Mouse (Mus musculus) adrenal gland (tissue): ENCODE results near the gene Otoa.

Experiments
- intact Hi-C: fragments of 180-260 bp; cut with DNase I; formaldehyde crosslinking; loops from one replicate; pipeline ENCODE4 v1.15.1; 2025

Otoa gene

DNA sequence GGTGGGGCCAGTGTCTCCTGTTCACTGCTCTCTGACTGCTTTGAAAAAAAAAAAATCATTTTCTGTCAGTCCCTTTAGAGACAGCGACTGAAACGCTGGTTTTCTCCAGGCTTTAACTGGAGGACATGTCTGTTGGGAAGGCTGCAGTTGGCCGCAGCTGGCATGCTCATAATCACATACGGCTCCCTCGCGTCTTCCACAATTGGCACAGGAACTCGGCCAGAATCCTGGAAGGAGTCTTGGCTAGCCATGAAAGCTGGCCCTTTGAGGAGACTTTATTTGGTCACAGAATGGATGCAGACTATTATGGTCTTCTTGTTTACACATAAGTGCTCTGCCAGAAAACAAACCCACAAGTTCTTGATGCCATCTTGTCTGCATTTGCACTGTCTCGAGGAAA lies 117.5 kb downstream of the Otoa start:
- intact Hi-C loops, result no loop called here

DNA sequence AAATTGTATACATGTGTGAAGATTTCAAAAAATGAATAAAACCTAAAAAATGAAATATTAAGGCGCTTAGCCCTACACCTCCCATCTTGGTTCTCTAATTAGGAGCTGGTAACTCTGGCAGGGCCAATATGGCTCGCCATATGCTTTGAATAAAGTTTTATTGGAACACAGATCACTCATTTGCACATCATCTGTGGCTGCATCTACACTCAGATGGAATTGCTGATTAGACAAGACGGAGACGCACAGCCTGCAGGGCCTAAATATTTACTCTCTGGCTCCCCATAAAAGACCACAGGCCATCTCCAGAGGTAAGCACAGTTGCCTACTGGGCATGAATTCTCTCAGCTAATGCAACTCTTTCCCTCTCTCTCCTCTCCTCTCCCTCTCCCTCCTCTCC lies 130.4 kb downstream of the Otoa start:
- intact Hi-C loops, result no loop called here
